Mouse (Mus musculus) bone marrow, adult 2 months (tissue): ENCODE results near the gene Uba52.

Experiments used
- CTCF ChIP-seq: fragments of 200-500 bp; IDR thresholded peaks from 2 replicates; pipeline ENCODE4 v1.5.1; 2011; ENCODE audit warnings: low read length, control low read depth; ENCODE audit not compliant: control insufficient read depth, insufficient read depth
- POLR2A ChIP-seq: fragments of 200-500 bp; IDR thresholded peaks from 2 replicates; pipeline ENCODE4 v1.6.1; 2011; ENCODE audit warnings: low read depth, mild to moderate bottlenecking, control low read depth, low read length, borderline replicate concordance; ENCODE audit not compliant: control insufficient read depth

GRCm38 (mm10) chr8:70482943-70483342 lies 27.7 kb downstream of the Uba52 start:
- no peak for TF ChIP-seq POLR2A
- TF ChIP-seq CTCF, result no peak
